Mouse (Mus musculus) gastrocnemius, postnatal 14 days (tissue): ENCODE measurements around the gene Ccdc183. TPM values are rescaled to one million over a fixed set of nuclear protein-coding genes. Genes with fewer than 3 reads are reported as not detected.
A peak's percentile ranks its signal among the peaks of the same experiment; 100 is the strongest.

Experiments used
- DNase-seq: peaks from one replicate; pipeline ENCODE4 v3.0.0; 2021; ENCODE audit warnings: mixed read lengths
- intact Hi-C: fragments of 180-260 bp; cut with DNase I; formaldehyde crosslinking; loops from one replicate; pipeline ENCODE4 v1.15.1; 2025; ENCODE audit warnings: low total_unique reads
- total RNA-seq, 2 experiments: library from RNA; stranded (reverse); gene quantifications; 2 replicates each; pipeline ENCODE4 v1.2.3; 2021

Gene Ccdc183
- total RNA-seq, 2 experiments from 2014 or later: not detected

DNA sequence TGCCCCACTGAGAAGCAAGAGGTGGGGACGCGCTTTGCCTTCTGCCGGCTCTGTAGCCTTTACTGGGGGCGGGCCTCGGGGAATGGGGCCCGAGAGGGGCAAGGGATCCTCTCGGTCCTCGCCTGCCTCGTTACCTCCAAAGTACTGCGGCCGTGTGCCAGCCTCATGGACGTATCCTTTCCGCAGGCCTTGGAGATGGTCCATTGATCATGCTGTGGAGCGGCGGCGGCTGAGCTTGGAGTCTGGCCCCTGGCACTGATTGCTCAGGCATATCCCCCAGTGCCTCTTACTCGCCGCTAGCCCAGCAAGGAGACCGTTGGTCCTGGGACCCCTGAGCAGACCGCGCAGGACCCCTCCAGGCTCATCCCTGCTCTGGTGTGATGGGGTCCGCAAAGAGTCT, 1.1 kb downstream of the Ccdc183 start:
- intact Hi-C loops: no loop called here

DNA sequence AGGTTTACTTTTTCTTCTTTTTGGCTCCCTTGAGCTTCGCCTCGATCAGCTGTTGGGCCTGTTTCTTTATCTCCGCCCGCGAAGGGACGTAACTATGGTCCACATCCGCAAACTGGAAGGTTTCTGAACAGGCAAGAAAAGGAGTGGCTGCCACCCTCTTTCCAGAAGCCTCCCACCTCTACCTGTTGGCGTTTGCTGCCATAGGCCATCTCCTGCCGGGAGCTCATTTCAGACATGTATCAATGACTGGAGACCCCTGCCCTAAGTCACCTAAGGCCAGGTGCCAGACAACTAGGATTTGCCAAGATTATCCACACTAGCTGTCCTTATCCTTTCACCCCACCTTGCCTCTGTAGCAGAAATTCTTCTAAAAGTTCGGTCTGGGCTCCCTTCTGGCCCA, 8.8 kb downstream of the Ccdc183 start:
- intact Hi-C loops: no loop called here
- DNase-seq: no peak

More for the DNA sequence above, 1.1 kb downstream of the Ccdc183 start:
- no peak for DNase-seq

DNA sequence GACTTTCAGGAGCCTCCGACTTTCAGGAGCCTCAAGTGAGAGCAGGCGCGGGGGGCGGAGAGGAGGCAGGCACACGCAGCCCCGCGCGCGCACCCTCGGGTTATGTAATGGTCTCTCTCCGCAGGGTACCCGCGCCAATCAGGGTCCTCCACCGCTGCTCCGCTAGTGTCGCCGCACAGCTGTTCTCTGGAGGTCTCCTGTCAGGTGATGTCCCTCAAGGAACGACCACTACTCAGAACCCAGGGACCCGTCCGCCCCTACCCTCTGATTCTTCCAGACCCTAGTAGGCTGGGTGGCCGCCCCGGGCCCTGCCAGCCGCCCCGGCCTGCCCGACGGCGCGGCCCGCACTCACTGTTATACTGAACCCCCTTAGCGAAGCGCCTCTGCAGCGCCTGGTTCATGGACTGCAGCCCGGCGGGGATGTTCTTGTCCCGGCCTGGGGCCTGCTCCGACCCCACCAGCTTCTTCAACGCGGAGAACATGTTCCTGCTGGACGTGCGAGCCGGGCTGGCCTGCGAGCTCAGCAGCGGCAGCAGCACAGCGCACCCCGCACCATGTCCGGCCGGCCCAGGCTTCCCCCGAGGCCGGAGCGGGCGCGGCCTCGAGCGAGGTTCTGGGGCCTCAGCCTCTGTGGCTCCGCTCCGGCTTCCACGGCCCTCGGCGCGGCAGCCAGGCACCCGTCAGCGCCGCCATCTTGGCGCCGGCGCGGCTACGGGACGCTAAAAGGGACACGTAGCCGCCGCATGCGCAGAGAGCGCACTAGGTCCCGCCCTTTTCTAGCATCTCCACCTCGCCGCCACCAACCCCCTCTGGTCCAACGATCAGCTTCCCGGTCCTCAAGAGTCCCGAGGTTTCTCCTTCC, 9.5 kb downstream of the Ccdc183 start, which contains the start of gene Rabl6:
Gene Rabl6 (minus strand): TSS at position 761 of the 862 bp plus-strand sequence.
- DNase-seq: peak; percentile 90
- intact Hi-C loops: no loop called here

DNA sequence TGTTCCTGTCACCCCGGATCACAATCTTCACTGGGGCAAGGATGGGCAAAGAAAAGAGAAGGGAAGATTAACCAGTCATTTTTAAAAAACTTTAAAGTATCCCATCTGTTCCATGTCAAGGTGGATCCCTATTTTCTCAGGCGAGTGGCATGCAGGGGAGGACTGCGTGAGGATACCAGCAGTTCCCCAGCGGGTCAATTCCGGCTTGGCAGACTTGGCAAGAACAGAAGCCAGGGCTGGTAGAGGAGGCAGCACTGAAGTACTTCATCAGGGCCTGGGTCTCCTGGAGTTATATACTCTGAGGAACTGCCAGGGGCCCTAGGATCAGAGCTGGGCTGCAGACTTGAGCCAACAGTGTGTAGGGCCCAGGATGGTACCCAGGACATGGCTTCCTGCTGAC, 15.0 kb downstream of the Ccdc183 start:
- intact Hi-C loops: no loop called here

DNA sequence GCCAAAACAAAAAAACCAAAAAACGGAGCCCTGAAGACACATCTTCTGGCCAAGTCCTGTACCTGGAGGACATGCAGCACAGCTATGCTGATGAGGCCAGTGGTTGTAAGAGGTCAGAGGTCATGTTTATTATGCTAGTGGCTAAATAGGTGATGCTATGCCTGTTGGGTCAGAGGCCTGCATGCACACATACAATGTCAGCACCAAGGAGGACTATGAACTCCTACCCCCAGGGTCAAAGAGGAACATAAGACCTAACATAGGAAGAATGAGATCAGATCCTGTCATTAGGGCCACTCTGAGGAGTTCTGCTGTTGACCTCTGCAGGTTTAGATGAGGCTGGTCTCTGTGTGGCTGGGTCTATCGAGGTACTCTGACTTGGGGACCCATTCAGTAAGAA, 17.4 kb downstream of the Ccdc183 start:
- intact Hi-C loops: no loop called here
- DNase-seq: no peak

More for the DNA sequence above, 15.0 kb downstream of the Ccdc183 start:
- no peak for DNase-seq

DNA sequence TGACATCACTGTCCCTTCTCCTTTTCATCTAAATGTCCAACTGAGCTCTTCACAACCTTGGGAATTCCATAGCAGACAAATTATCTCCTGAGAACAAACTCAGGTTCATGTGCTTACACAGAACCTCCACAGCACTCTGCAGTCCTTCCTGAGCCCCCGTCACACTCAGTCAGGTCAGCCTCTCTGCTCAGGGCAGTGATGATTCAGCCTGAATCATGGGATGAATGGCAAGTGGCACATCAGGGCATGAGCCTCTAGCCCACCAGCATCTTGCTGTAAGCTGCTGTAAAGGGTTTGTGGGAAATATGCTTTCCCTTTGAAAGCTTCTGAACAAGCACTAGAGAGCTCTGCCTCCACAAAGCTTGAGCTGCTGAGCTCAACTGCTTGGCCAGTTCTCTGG, 18.7 kb downstream of the Ccdc183 start:
- intact Hi-C loops: no loop called here
- DNase-seq: no peak

DNA sequence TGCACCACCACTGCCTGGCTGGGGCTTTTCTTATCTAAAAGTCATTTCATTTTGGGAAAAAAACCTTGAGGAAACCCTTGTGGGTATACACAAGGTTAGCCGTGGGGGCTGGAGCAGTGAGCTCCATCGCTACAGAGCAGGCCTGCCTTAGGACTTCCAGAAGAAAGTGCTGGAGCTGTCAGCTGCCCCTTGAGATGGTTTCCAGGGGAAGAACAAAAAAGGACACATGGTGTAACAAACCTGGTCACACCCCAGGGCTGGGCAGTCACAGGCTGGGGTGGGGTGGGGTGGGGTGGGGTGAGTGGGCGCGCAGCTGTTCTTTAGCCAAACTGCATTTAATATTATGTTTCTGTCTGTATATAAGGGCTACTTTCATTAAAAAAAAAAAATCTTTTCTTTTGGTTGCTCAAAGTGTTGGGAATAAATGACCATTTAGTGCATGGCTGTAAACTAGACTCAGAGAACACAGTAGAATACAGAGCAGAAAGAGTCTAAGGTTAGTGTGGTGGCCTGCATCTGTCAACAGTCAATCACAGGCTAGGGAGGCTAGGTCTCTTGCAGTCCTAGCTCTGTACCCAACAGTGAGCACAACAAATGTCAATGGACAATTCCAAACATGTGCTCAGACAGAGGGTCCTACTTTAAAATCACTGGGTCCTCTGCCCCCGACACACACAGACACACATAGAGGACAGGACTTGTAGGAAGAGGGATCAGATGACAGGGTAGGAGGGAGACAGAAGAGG, 20.5 kb downstream of the Ccdc183 start:
- no peak for DNase-seq
- intact Hi-C loops: no loop called here

DNA sequence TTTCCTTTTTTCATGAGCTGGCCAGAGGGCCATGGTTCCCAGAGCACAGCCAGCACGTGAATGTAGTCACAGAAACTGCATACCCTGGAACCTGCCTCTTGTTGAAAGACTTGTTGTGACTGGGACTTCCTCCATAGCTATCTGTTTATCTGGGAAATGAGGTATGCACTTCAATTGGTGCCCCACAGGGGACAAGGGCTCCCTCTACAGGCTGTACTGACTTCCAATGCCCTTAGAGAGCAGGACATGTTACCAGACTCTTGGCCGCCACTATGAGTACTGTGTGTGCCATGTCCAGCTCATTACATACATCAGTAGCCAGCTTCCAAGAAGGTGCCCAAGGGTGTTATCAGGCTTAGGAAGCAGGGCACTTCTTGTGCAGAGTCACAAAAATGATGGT, 25.6 kb downstream of the Ccdc183 start:
- intact Hi-C loops: no loop called here
- DNase-seq: no peak

DNA sequence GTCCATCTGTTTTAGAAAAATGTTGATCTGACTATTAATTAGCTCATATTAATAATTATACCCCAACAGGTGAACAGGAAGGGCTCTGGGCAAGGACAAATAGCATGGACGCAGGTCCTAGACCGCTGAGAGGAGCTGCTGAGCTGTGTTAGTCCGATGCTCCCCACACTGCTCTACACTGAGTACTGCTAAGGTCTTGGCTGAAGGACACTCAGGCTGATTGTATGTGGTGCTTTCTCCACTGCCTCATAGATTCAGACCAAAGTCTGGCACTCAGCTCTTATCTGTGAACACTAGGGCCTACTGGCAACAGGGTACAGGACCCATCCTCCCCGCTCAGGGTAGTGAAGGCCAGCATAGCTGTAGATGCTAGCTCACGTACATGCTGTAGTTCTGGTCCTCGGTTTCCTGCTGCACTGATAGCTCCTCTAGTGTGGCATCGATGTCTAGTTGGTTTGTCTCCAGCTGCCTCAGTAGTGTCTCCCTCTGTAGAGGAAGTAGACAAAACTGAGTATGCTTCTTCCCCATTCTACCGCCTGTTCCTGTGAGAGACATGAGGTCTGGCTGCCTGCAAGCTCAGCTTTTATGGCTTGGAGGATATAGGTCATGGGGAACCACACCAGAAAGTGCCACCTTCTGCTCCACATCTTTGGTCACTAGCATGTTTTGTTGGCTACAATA, 29.1 kb downstream of the Ccdc183 start:
- no peak for DNase-seq
- intact Hi-C loops: no loop called here

DNA sequence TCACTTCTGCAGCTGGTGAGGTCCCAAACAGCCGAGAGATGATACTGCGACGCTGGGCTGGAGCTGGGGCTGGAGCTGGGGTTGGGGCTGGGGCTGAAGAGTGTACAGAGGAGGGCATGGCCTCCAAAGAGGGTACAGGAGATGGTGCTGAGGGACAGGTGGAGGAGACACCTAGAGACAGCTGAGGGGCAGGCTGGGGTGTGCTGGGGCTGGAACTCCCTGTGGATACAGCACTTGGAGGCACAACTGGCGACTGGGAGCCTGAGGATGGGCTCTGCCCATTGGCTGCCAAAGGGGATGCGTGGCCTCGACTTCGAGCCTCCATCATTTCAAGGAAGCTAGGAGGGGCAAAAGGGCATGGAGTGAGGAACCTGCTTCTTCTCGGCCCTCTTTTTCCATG, 30.2 kb downstream of the Ccdc183 start:
- intact Hi-C loops: no loop called here
- DNase-seq: no peak

DNA sequence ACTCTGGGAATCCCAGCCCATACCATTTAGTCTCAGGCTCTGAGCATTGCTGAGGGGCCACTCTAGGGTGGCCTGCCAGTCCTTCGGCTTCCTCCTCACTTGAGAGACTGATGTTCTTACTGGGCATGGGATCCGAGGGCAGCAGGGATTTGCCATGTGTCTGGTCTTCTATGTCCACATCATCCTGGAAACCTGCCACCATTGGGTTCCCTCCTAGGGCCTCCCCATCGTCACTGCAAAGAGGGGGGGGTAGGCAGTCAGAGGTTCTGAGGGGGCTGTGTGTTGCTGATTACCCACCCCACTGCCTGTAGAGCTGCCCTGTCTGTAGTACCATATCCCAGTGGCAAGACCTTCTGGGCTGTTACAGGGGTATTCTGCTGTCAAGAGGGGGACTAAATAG, 31.9 kb downstream of the Ccdc183 start:
- no peak for DNase-seq
- intact Hi-C loops: no loop called here

DNA sequence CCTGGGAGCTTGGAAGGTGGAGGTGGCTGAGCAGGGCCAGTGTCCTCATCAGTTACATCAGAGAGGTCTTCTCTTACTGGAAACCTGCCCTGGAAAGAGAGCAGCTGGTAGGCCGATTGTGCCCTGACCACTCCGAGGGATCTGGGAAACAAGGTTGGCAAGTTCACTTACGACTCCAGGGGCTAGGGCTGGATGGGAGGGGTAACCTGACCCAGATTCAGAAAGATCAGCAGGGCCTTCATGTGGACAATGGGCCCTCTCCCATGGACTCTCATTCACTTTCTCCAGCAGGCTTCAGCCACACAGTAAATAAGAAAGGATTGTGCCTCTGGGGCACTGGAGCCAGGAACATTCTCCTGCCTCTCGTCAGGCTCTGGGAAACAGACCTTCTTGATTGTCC, 32.6 kb downstream of the Ccdc183 start:
- DNase-seq: no peak
- intact Hi-C loops: no loop called here

DNA sequence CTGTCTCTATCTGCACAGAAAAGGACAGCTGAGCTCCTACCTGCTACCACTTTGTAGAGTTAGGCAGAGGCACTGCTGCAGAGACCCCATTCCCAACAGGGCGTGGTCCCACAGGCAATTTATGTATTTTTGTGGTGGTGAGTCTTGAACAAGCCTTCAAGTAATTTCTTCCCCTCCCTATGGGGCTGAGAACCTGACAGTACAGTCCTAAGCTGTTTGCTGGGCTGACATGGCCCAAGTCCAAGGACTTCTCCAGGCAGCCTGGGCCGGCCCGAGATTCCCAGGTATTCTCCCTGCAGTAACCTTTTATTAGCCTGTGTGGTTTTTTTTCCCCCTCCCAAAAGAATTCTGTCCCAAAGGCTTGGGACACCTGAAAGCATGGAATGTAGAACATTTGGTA, 33.3 kb downstream of the Ccdc183 start:
- intact Hi-C loops: no loop called here
- no peak for DNase-seq

DNA sequence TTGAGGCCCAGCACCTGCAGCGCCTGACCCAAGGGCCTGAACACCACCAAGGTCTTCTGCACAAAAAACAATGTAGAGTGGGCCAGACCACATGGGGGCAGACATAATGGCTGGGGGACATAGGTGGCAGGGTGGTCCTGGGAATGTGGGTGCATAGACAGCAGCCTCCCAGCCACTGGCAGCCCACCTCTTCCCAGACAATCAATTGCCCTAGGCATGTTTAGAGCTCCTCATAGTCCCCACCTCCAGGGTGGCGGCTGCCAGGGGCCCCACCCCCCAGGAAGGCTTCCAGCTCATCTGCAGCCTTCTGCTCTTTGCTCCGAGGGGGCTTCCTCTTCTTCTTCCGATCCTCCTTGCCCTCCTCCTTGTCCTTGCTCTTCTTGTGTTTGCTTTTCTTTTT, 33.9 kb downstream of the Ccdc183 start:
- intact Hi-C loops: no loop called here
- DNase-seq: no peak

DNA sequence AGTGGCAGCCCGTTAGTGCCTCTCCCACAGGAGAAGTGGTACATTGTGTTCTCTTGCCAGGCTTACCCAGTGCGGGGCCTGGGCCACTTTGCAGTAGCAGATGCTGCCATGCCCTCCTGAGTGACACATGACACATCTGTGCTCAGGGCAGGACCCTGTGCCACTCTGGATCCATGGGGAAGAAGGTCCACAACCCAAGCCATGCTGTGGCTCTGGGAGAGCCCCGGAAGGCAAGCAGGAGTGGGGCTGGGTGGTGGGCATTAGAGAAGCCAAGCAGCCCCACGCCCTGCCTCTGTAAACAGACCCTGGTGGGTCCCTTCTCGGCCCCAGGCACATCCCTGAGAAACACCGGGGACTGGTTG, 34.4 kb downstream of the Ccdc183 start:
- DNase-seq: no peak
- intact Hi-C loops: no loop called here

DNA sequence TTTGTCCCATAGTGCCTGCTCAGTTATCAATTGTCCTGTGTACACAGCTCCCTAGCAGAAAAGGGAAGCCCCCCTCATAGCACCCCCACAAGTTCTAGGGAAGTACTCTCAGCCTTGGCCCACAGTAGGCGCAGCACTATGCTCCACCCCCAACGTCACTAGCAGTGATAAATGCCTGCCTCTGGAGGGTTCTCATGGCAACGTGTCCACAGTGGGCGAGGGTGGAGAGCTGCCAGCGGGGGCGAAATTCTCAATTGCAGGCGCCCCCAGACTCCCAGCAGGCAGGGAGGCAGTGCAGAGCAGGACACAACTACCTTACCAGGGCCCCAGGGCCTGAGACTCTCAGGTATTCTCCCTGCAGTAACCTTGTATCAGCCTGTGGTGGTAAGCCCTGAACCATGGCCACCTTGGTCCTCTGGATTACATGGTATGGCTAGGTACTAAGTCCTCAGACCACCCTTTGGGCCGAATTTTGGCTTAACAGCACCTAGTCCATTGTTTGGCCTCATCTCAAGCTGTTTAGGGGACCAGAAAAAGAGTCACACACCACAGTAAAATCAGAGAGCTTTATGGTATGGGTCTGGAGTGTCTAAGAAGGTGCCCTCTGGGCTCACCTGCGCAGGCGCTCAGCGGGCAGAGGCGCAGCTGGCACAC, 34.9 kb downstream of the Ccdc183 start:
- DNase-seq: peak; percentile 24
- intact Hi-C loops: no loop called here

DNA sequence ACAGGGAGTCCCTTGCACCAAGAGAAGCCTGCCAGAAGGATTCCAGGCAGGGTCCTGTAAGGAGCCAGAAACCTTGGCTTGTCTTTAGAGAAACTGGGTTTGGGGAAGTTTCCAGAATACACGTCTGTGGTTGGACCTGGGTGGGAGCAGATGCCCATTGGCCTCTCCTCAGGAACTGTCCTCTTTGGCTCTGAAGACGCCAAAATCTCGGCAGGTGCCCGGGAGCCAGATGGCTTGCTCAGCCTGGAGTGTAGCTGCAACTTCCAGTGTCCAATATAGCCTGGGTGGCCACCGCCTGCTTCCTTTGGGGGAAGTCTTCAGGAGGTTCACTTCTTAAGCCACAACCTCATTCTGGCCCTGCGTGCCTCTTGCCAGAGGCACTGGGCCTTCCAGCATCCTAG, 35.6 kb downstream of the Ccdc183 start:
- intact Hi-C loops: no loop called here
- no peak for DNase-seq

DNA sequence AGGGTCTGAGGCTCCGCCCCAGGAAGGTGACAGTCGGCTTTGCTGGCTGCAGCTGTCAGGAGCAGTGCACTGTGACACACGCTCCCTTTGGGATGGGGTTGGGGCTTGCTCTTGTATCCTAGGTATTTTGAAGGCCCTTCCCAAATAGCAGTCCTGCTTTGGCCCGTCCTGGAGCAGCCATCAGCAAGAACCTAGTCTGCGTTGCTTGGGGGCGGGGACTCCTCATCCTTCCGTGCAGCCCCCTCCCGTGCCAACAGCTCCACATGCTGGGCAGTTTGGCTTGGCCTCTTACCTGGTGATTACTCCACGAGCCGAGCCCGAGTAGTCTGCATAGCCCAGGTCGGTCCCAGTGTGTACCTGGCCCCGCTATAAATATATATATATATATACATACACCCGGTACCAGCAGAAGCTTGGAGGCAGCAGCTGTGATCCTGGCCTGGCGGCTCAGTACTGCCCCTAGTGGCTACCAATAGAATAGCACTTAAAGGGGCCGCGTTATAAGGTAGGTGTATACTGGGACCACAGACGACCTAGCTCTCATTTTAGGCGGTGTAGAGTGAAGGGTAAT, 36.1 kb downstream of the Ccdc183 start, which contains the start of gene Ajm1:
Gene Ajm1 (minus strand): TSS at position 464 of the 571 bp plus-strand sequence.
- peak; percentile 45 for DNase-seq
- intact Hi-C loops: no loop called here

DNA sequence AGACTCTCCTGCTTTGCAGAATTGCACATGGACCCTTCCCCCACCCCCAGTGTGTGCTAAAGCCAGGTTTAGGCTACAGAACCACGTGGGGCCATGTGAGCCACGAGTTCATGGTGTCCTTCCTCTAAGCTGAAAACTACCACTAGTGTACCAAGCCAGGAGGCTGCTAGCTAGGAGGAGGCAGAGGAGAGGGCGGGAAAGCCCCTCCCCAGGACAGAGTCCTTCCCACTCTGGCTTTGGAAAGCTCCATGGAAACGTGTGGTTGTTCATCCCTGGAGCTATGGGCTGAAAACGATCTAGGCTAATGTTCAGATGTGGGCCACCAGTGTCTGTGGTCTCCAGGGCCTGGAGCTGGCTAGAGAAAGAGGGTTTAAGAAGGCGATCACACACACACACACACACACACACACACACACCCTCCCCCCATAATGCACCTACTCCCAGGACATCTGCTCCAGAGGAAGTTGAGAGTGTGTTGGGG, 36.8 kb downstream of the Ccdc183 start:
- intact Hi-C loops: no loop called here
- no peak for DNase-seq
